Mouse (Mus musculus) megakaryocyte, embryonic 14.5 days (primary cell): ENCODE results near the gene L1cam.

Source experiments
- FLI1 ChIP-seq: IDR thresholded peaks from 2 replicates; pipeline ENCODE4 v1.6.1; 2012; ENCODE audit warnings: low read length, inconsistent platforms, mixed read lengths
- GATA1 ChIP-seq: IDR thresholded peaks from 3 replicates; pipeline ENCODE4 v1.6.1; 2012; ENCODE audit warnings: mixed read lengths, low read length, inconsistent platforms, borderline replicate concordance

DNA sequence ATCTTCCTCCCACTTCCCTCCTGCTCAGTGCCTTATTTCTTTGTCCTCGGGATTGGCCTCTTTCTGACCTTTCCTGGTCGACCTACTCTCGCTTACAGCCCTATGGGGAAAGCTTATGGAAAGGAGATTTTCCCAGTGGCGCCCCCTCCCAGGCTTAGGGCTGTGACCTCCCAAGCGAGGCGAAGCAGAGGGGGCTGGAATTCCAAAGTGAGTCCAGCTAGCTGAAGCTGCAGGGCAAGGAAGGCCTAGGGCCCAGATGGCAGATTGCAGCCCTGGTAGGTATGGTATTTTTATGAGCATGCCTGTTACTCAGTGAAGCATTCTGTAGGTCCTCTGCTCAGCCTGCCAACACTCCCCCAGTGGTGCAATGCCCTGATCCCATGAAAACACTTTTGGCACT lies 14.4 kb downstream of the L1cam start:
- TF ChIP-seq GATA1 (no peak), FLI1 (no peak)
